Mouse (Mus musculus): ENCODE results near the gene Pgm1. TPM values are rescaled to one million over a fixed set of nuclear protein-coding genes. Genes with fewer than 3 reads are reported as not detected.

Gene Pgm1
- polyA plus RNA-seq, 1 experiment = 29.7 TPM

- H3K27me3 ChIP-seq (ENCODE audit: control insufficient read depth, insufficient read depth, low read length) = no peaks in the 10 kb centered on the region
- no peak overlapping the region for H3K4me3 ChIP-seq (ENCODE audit: control insufficient read depth, insufficient read depth, low read length)
- no peaks in the 10 kb centered on the region for H3K36me3 ChIP-seq (ENCODE audit: control insufficient read depth, insufficient read depth, low read length)
- no peak for DNase-seq
- TF ChIP-seq POLR2A (IDR thresholded peaks at IDR 0.05; ENCODE audit: control insufficient read depth, extremely low read depth, insufficient read depth, low read length, poor library complexity) = no peak
- no peak for TF ChIP-seq CTCF (IDR thresholded peaks at IDR 0.05; ENCODE audit: borderline replicate concordance, control insufficient read depth, extremely low read depth, insufficient read depth, low read length, poor library complexity)
- WGBS = 89% methylated on average over 6 of the region's 6 CpGs
- no peaks in the 10 kb centered on the region for H3K4me1 ChIP-seq (replicated peaks; ENCODE audit: control insufficient read depth, insufficient read depth, low read length)
- H3K27ac ChIP-seq (ENCODE audit: control insufficient read depth, insufficient read depth, low read length) = no peak overlapping the region
These were observed 105.8 kb downstream of the Pgm1 start for GRCm38 (mm10) chr4:100034971-100035370.

GRCm38 (mm10) chr4:100035919-100036554 is 106.8 kb downstream of the Pgm1 start:
- no peak for DNase-seq
- TF ChIP-seq CTCF (IDR thresholded peaks at IDR 0.05; ENCODE audit: borderline replicate concordance, control insufficient read depth, extremely low read depth, insufficient read depth, low read length, poor library complexity) (no peak), POLR2A (IDR thresholded peaks at IDR 0.05; ENCODE audit: control insufficient read depth, extremely low read depth, insufficient read depth, low read length, poor library complexity) (no peak)
- Histone ChIP-seq H3K27ac (ENCODE audit: control insufficient read depth, insufficient read depth, low read length) (no peak overlapping the region), H3K27me3 (ENCODE audit: control insufficient read depth, insufficient read depth, low read length) (no peaks in the 10 kb centered on the region), H3K4me1 (replicated peaks; ENCODE audit: control insufficient read depth, insufficient read depth, low read length) (no peaks in the 10 kb centered on the region), H3K36me3 (ENCODE audit: control insufficient read depth, insufficient read depth, low read length) (no peaks in the 10 kb centered on the region), H3K4me3 (ENCODE audit: control insufficient read depth, insufficient read depth, low read length) (no peak overlapping the region)
- 92% methylated on average over 16 of the region's 16 CpGs for WGBS

Other genes with a start within 250 kb of the Pgm1 start
- gene Alg6, start 213.8 kb upstream of the Pgm1 start, polyA plus RNA-seq (2012; rRNA removed) = 3.9 and 5.0 TPM in 2 replicates
- 4.3 and 4.8 TPM in 2 replicates for gene Efcab7, start 100.2 kb upstream of the Pgm1 start, polyA plus RNA-seq (2012; rRNA removed)
- 0.92 and 1.1 TPM in 2 replicates for gene Itgb3bp, start 399 bp downstream of the Pgm1 start, polyA plus RNA-seq (2012; rRNA removed)
- gene Ror1, start 166.4 kb downstream of the Pgm1 start, polyA plus RNA-seq (2012; rRNA removed) = 0.65 and 0.84 TPM in 2 replicates